Mouse (Mus musculus): Measurements from ENCODE around the gene Ptpn23. TPM values are rescaled to one million over a fixed set of nuclear protein-coding genes. Genes with fewer than 3 reads are reported as not detected.
A peak's percentile ranks its signal among the peaks of the same experiment; 100 is the strongest.

Gene Ptpn23
- polyA plus RNA-seq, 1 experiment: 32.4 TPM

DNA sequence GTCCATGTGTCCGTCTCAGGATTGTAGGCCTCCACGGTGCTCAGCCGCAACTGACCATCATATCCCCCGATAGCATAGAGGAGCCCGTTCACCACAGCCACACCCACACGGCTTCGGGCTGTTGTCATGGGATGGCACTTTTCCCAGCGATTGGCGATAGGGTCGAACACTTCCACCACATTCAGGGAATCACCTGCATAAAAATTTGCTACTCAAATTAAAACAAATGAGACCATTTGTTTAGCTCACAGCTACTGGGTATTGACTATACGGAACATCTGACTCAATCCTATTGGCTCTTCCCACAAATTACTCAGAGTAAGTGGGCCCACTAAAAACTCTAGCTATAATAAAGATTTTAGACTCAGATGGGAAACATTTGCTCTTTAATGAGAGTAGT is 28.0 kb upstream of the Ptpn23 start:
- no peak for TF ChIP-seq CTCF (IDR thresholded peaks at IDR 0.05; ENCODE audit: control insufficient read depth, insufficient read depth, insufficient read length)
- TF ChIP-seq CEBPB (IDR thresholded peaks at IDR 0.05; ENCODE audit: low read depth): no peak
- TF ChIP-seq USF1 (IDR thresholded peaks at IDR 0.05; ENCODE audit: low read depth): no peak
- TF ChIP-seq MYOG (IDR thresholded peaks at IDR 0.05; ENCODE audit: control insufficient read depth, extremely low read depth, insufficient read length): no peak
- no peak for TF ChIP-seq MAX (IDR thresholded peaks at IDR 0.05)
- no peak for TF ChIP-seq FOSL1 (IDR thresholded peaks at IDR 0.05; ENCODE audit: insufficient read depth, low read length, poor library complexity, severe bottlenecking)
- TF ChIP-seq MYOD1 (IDR thresholded peaks at IDR 0.05; ENCODE audit: control insufficient read depth, insufficient read length, low read depth): no peak
- H3K36me3 ChIP-seq (ENCODE audit: control insufficient read depth, insufficient read depth): no peaks in the 10 kb centered on the region

GRCm38 (mm10) chr9:110433045-110433444 is 25.0 kb upstream of the Ptpn23 start:
- no peak overlapping the region for H3ac ChIP-seq (ENCODE audit: control insufficient read depth, insufficient read length, low read depth)
- no peak for TF ChIP-seq MAX (IDR thresholded peaks at IDR 0.05)
- no peak for TF ChIP-seq USF1 (IDR thresholded peaks at IDR 0.05; ENCODE audit: low read depth)
- TF ChIP-seq MYOD1 (IDR thresholded peaks at IDR 0.05; ENCODE audit: control insufficient read depth, insufficient read length, low read depth): no peak
- no peak for TF ChIP-seq CTCF (IDR thresholded peaks at IDR 0.05; ENCODE audit: control insufficient read depth, insufficient read depth, insufficient read length)
- TF ChIP-seq CEBPB (IDR thresholded peaks at IDR 0.05; ENCODE audit: low read depth): no peak
- no peak for TF ChIP-seq FOSL1 (IDR thresholded peaks at IDR 0.05; ENCODE audit: insufficient read depth, low read length, poor library complexity, severe bottlenecking)
- no peak for TF ChIP-seq MYOG (IDR thresholded peaks at IDR 0.05; ENCODE audit: control insufficient read depth, extremely low read depth, insufficient read length)
- H3K79me3 ChIP-seq (ENCODE audit: low read depth): no peaks in the 10 kb centered on the region
- no peaks in the 10 kb centered on the region for H3K27me3 ChIP-seq (ENCODE audit: control insufficient read depth, insufficient read depth, insufficient read length)
- no peaks in the 10 kb centered on the region for H3K79me2 ChIP-seq (ENCODE audit: control insufficient read depth, insufficient read depth)
- H3K36me3 ChIP-seq (ENCODE audit: control insufficient read depth, insufficient read depth): no peaks in the 10 kb centered on the region
- H3K4me3 ChIP-seq (ENCODE audit: insufficient read depth, poor library complexity, severe bottlenecking): no peak overlapping the region

More for the DNA sequence above, 28.0 kb upstream of the Ptpn23 start:
- no peaks in the 10 kb centered on the region for H3K79me3 ChIP-seq (ENCODE audit: low read depth)
- no peak overlapping the region for H3K4me3 ChIP-seq (ENCODE audit: insufficient read depth, poor library complexity, severe bottlenecking)
- H3ac ChIP-seq (ENCODE audit: control insufficient read depth, insufficient read length, low read depth): no peak overlapping the region
- no peaks in the 10 kb centered on the region for H3K79me2 ChIP-seq (ENCODE audit: control insufficient read depth, insufficient read depth)
- no peaks in the 10 kb centered on the region for H3K27me3 ChIP-seq (ENCODE audit: control insufficient read depth, insufficient read depth, insufficient read length)

DNA sequence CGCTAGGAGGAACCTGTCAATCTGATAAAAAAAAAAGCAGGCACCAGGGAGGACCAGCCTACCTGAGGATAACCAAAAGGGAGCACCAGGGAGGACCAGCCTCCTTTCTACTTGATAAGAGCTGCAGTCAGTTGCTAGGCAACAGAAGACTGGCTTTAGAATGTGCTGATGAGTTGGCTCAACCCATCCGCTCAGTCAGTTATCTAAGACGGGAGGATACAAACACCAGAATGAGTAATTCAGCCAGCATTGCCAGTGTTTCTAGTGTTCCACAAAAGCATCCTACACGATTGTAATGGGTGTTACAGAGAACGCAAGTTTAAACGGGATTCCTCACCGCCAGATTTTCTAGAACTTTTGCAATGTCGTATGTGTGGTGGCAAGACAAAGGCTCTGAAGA is 23.2 kb upstream of the Ptpn23 start:
- no peaks in the 10 kb centered on the region for H3K79me2 ChIP-seq (ENCODE audit: control insufficient read depth, insufficient read depth)
- no peaks in the 10 kb centered on the region for H3K36me3 ChIP-seq (ENCODE audit: control insufficient read depth, insufficient read depth)
- TF ChIP-seq MAX (IDR thresholded peaks at IDR 0.05) (no peak), CTCF (IDR thresholded peaks at IDR 0.05; ENCODE audit: control insufficient read depth, insufficient read depth, insufficient read length) (no peak), USF1 (IDR thresholded peaks at IDR 0.05; ENCODE audit: low read depth) (no peak), MYOD1 (IDR thresholded peaks at IDR 0.05; ENCODE audit: control insufficient read depth, insufficient read length, low read depth) (no peak)

DNA sequence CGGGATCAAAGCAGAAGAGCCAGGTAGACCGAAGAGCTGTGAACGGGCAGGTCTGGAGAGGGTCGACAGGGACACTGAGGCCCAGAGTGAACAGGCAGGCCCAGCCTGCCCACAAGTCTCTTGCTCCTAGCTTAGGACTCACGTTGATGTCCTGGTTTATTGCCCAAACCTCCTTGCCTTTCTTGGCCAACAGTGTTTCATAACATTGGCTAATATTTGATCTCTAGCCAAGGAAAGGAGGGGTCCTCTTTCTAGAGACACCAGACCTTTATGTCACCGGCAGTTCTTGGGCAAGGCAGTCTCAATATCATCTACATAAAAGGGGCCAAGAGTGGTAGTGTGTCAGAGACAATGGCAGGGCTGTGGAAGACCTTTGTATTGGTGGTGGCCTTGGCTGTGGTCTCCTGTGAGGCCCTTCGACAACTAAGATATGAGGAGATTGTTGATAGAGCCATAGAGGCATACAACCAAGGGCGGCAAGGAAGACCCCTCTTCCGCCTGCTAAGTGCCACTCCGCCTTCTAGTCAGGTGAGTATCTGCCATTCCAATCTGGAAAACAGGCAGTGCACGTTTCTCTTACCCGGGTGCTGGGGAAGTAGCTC is 11.6 kb upstream of the Ptpn23 start, which contains the start of gene Ngp:
TSS of gene Ngp (plus strand) at position 237 of the 602 bp plus-strand sequence.
- Histone ChIP-seq H3ac (ENCODE audit: control insufficient read depth, insufficient read length, low read depth) (no peak within 1 kb of the TSS), H3K36me3 (ENCODE audit: control insufficient read depth, insufficient read depth) (no peaks in the 10 kb centered on the region), H3K79me2 (ENCODE audit: control insufficient read depth, insufficient read depth) (no peaks in the 10 kb centered on the region), H3K79me3 (ENCODE audit: low read depth) (no peaks in the 10 kb centered on the region), H3K4me3 (ENCODE audit: insufficient read depth, poor library complexity, severe bottlenecking) (no peak within 1 kb of the TSS), H3K27me3 (ENCODE audit: control insufficient read depth, insufficient read depth, insufficient read length) (no peaks in the 10 kb centered on the region)
- TF ChIP-seq FOSL1 (IDR thresholded peaks at IDR 0.05; ENCODE audit: insufficient read depth, low read length, poor library complexity, severe bottlenecking): no peak
- no peak for TF ChIP-seq MYOD1 (IDR thresholded peaks at IDR 0.05; ENCODE audit: control insufficient read depth, insufficient read length, low read depth)
- no peak for TF ChIP-seq CTCF (IDR thresholded peaks at IDR 0.05; ENCODE audit: control insufficient read depth, insufficient read depth, insufficient read length)
- TF ChIP-seq MAX (IDR thresholded peaks at IDR 0.05): no peak
- no peak for TF ChIP-seq USF1 (IDR thresholded peaks at IDR 0.05; ENCODE audit: low read depth)
- no peak for TF ChIP-seq CEBPB (IDR thresholded peaks at IDR 0.05; ENCODE audit: low read depth)
- TF ChIP-seq MYOG (IDR thresholded peaks at IDR 0.05; ENCODE audit: control insufficient read depth, extremely low read depth, insufficient read length): no peak

More for the DNA sequence above, 23.2 kb upstream of the Ptpn23 start:
- Histone ChIP-seq H3ac (ENCODE audit: control insufficient read depth, insufficient read length, low read depth) (no peak overlapping the region), H3K79me3 (ENCODE audit: low read depth) (no peaks in the 10 kb centered on the region), H3K4me3 (ENCODE audit: insufficient read depth, poor library complexity, severe bottlenecking) (no peak overlapping the region), H3K27me3 (ENCODE audit: control insufficient read depth, insufficient read depth, insufficient read length) (no peaks in the 10 kb centered on the region)

- Histone ChIP-seq H3K79me2 (ENCODE audit: control insufficient read depth, insufficient read depth) (no peaks in the 10 kb centered on the region), H3K36me3 (ENCODE audit: control insufficient read depth, insufficient read depth) (no peaks in the 10 kb centered on the region), H3K4me3 (ENCODE audit: insufficient read depth, poor library complexity, severe bottlenecking) (no peak overlapping the region), H3K79me3 (ENCODE audit: low read depth) (no peaks in the 10 kb centered on the region), H3ac (ENCODE audit: control insufficient read depth, insufficient read length, low read depth) (no peak overlapping the region), H3K27me3 (ENCODE audit: control insufficient read depth, insufficient read depth, insufficient read length) (no peaks in the 10 kb centered on the region)
- TF ChIP-seq CTCF (IDR thresholded peaks at IDR 0.05; ENCODE audit: control insufficient read depth, insufficient read depth, insufficient read length): peak; percentile 10
- no peak for TF ChIP-seq CEBPB (IDR thresholded peaks at IDR 0.05; ENCODE audit: low read depth)
These were observed 5.8 kb upstream of the Ptpn23 start for GRCm38 (mm10) chr9:110413785-110414184.

DNA sequence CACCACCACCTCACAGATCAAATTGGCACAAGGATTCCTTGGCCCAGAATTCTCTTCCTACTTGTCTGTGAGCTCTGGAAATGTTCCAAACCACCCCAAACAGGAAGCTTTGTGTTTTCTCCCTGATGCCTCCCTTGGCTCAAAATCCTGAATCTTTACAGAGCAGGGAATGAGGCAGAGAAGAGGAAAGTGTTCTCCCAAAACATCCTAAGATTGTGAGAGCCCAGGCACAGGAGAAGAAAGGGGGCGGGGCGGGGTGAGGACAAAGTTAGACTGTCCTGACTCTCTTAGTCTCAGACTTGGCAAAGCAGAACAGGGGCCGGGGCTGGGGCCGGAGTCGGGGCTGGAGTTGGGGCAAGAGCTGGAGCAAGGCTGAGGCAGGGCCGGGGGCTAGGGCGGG is 4.9 kb upstream of the Ptpn23 start:
- Histone ChIP-seq H3ac (ENCODE audit: control insufficient read depth, insufficient read length, low read depth) (no peak overlapping the region), H3K4me3 (ENCODE audit: insufficient read depth, poor library complexity, severe bottlenecking) (no peak overlapping the region), H3K79me3 (ENCODE audit: low read depth) (no peaks in the 10 kb centered on the region), H3K27me3 (ENCODE audit: control insufficient read depth, insufficient read depth, insufficient read length) (no peaks in the 10 kb centered on the region), H3K79me2 (ENCODE audit: control insufficient read depth, insufficient read depth) (peaks cover 2% of the 10 kb centered on the region), H3K36me3 (ENCODE audit: control insufficient read depth, insufficient read depth) (no peaks in the 10 kb centered on the region)
- TF ChIP-seq USF1 (IDR thresholded peaks at IDR 0.05; ENCODE audit: low read depth) (no peak), MYOG (IDR thresholded peaks at IDR 0.05; ENCODE audit: control insufficient read depth, extremely low read depth, insufficient read length) (no peak), MYOD1 (IDR thresholded peaks at IDR 0.05; ENCODE audit: control insufficient read depth, insufficient read length, low read depth) (no peak), FOSL1 (IDR thresholded peaks at IDR 0.05; ENCODE audit: insufficient read depth, low read length, poor library complexity, severe bottlenecking) (no peak), CTCF (IDR thresholded peaks at IDR 0.05; ENCODE audit: control insufficient read depth, insufficient read depth, insufficient read length) (no peak), MAX (IDR thresholded peaks at IDR 0.05) (no peak), CEBPB (IDR thresholded peaks at IDR 0.05; ENCODE audit: low read depth) (no peak)
